Mouse (Mus musculus) embryo, embryonic 9.5 days (tissue): Measurements from ENCODE around the gene Tnfaip1.
"Not testable (repeated sequence)": the region's sequence is repeated elsewhere in the genome, so short reads cannot be mapped to it uniquely, and the experiment has no call there.

Experiments used
- DNase-seq: peaks from one replicate; pipeline ENCODE4 v3.0.0-alpha.2; 2017; ENCODE audit errors: extremely low spot score

Gene Tnfaip1

DNA sequence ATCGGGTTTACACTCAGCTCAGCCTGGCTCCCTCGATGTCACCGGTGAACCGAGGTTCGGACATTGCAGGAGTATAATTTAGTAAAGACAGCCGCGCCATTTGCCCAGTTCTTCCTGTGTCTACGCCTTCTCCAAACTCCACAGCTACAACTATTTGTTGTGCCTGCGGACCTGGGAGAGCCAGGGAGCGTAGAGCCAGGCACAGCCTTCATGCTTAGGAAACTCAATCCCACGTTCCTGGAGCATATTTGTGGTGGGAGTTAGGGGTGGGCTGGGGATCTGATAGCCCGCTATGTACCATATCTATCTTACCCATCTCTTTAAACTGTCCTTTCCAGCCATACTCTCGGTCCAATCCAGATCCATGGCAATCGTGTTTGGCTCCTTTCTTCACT is 555 bp upstream of the Tnfaip1 start:
- no peak for DNase-seq

DNA sequence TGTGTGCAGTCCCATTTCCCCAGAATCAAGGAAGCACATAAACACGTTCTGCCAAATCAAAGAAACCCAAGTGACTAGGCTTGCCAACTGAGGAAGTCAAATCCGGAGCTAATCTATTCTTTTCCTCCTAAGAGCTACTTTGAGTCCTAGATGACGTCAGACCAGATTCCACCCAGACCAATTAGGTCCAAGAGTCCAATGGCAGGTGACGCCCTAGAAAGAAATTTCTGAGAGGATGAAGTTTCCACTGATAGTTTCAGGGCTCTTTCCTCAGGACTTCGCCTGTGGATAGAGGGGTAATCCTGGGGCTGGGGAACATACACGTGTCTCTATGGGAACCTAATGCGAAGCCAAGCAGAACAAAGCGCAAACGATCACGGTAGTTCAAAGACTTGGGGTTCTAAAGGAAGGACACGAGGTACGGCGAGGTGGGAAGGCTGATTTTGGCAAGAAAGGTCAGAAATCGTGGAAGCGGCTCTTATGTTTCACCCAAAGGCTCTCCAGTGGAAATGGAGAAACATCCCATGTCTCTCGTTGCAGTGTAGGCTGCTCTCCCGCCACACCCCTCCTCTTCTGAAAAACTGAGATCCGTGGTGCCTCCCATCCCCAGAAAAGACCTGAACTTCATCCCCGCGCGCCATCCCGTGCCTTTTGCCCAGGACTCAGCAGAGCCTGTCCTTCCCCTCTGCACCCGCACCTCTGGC is 604 bp downstream of the Tnfaip1 start:
- peak; percentile 48 for DNase-seq

DNA sequence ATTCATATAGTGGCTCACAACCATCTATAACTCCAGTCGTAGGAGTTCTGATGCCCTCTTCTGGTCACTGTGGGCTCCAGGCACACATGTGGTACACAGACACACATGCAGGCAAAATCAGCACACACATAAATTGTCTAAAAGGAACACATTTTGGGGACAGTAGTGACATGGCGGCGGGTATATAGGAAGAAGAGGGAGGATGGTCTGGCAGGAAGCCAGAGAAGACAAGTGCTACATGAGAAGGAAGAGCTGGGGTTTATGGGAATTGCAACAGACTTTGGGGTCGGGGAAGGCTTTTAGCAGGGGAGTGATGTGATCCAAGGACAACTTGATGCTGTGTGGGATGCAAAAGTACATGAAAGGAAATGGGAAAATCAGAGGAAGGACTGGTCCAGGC is 1.6 kb downstream of the Tnfaip1 start:
- no peak for DNase-seq

DNA sequence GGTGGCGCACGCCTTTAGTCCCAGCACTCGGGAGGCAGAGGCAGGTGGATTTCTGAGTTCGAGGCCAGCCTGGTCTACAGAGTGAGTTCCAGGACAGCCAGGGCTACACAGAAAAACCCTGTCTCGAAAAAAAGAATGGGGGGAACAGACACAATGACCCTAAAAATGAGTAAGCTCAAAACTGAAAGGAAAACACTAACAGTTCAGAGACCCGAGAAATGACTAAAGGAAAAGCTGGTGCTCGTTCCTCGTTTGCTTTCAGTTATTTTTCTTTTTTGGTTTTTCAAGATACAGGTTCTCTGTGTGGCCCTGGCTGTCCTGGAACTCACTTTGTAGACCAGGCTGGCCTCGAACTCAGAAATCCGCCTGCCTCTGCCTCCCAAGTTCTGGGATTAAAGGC is 4.6 kb downstream of the Tnfaip1 start:
- DNase-seq = not testable (repeated sequence)

DNA sequence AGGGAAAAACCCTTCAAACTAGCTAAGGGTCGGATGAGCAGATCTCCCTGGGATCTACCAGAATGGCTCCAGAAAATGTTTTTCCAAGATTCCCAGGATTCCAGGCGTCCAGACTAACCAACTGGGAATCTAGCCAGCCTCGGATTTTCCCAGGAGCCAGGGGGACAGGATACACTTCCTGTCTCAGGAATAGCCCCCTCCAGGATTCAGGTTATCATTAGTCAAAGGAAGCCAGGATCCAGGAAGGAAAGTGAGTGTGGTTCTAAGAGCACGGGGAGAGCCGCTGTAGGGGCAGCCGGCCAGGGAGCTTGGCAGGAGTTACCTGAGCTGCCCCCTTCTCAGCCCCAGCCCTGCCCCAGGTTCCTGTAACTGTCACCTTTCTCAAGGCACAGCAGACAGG is 5.1 kb downstream of the Tnfaip1 start:
- DNase-seq = no peak

DNA sequence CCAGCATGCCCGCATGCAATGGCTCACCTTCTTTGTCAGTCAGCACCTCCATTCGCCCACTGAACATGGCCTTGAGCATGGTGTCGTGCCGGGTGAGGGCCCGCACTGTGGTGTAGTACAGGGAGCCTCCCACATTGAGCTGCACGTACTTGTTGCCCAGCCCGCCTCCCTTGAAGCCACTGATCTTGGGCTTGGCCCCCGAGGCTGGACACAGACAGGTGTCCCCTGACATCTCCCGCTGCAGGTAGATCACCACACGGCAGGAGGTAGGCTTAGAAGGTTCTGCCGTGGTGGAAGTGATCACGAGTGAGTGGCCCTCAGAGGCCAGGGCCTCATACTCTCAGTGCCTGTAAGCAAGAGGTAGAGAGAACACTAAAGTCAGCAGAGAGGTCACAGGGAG is 6.1 kb downstream of the Tnfaip1 start:
- DNase-seq = no peak

DNA sequence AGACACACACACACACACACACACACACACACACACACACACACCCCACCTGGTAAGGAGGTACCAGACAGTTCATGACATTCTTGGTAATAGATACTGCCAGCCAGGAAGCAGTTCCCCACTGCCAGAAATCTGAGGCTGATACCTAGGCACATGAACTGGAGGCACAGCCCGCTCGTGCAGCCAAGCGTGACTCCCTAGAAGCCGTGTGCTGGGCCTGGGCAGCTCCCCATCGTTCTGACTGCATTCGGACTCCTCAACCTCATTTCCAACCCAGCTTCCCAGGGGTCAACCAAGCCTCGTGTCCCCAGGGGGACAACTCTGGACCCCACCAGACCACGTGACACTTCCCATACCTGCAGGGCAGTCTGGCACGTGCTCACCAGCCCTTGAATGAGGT is 7.4 kb downstream of the Tnfaip1 start:
- DNase-seq = no peak

DNA sequence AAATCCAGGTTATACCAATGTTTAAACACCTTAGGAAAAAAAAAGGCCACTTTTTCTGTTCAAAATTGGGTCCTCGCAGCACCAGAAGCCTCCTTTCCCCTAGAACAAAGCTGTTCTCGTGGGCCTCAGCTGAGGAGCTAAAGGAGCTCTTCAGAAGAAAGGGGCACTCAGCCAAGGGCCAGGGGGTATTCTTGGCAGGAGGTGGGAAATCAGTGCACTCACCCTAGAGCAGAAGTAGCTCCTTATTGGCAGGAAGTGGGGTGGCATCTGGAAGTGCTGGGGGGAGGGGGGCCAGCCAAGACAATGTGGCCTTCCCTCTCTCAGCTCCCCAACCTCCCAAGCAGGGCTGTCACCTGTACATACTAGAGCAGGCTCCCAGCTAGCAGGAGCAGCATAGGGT is 11.3 kb downstream of the Tnfaip1 start:
- no peak for DNase-seq

DNA sequence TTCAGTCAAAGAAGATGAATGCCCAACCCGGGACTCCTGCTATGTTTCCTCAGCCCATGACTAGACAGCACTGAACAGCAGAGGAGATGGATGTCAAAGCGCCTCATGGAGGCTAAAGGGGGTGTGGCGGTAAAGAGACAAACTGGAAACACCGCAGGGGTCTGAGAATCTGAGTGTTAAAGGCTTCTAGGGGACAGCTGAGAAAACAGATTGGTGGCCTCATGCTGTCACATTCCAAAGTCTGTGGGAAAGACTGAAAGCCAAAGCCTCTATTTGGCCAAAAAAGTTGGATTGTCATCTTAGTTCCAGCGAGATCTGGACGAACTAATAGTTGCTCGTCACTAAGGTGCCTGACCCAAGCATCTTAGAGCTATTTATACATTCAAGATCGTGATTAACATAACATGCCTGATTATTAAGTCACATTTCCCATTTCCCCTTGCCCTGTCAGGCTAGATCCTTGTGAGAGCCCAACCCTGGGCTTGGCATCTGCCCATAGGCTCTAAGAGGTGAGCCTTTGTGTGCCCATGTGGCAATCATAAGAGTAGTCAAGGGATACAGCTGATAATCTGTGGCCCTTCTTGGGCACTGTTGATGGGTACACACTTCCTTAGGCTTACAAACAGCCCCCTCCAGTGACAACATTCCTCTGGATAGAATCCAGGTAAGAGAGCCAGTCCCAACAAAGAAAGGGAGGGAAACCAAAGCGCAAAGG is 12.7 kb downstream of the Tnfaip1 start:
- no peak for DNase-seq

DNA sequence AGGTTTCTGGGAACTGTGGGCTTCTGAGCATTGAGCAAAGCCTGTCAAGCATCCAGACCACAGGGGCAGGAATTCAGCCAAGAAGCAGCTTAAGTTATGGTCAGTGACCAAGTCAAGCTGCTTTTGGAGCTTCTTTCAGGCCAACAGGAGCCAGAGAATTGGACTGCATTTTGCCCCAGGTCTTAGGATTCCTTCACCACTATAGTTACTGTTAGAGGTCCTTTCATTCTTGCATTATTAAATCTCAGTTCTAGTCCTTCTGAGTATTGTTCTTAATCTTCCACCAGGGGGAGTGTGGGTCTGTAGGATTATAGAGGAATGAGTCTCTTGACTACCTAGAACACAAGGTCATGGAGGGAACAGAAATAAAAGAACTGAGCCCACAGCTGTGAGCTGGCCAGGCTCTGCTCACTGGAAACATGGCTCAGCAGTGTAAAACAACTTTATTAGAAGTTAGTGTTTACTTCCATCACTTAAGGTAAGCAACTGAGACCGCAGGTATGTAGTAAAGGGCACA is 13.6 kb downstream of the Tnfaip1 start:
- DNase-seq = no peak

DNA sequence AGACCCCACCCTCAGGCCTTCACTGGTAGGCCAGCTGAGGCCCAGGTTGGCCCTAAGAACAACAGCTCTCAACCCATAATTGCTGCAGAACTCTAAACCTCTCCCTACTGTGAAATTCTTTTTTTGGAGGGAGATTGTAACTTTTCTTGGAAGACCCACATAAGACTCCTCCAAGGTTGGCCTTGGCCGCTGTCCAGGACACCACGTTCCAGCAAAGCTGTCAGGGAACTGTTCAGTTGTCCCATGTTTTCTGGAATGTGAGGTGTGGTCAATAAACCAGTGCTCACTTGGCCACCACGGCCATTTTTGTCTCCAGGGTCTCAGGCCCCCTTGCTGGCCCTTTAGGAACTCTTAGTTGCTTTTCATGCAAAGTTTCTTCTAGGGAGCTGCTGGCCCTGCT is 14.3 kb downstream of the Tnfaip1 start:
- DNase-seq = no peak

DNA sequence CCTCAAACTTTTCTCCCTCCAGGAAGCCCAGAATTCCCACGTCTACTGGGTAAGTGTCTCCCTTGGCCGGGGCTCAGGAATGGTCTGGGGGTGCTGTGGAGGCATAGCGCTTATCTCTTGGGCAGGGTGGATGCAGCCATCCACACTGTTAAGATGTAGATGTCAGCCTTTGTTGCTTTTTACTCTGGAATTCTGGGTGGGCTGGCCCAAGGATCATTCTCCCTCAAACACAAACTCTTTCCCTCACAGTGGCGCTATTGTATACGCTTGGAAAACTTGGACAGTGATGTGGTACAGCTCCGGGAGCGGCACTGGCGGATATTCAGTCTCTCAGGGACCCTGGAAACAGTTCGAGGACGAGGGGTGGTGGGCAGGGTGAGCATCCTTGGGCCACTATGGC is 17.2 kb downstream of the Tnfaip1 start:
- DNase-seq = no peak

DNA sequence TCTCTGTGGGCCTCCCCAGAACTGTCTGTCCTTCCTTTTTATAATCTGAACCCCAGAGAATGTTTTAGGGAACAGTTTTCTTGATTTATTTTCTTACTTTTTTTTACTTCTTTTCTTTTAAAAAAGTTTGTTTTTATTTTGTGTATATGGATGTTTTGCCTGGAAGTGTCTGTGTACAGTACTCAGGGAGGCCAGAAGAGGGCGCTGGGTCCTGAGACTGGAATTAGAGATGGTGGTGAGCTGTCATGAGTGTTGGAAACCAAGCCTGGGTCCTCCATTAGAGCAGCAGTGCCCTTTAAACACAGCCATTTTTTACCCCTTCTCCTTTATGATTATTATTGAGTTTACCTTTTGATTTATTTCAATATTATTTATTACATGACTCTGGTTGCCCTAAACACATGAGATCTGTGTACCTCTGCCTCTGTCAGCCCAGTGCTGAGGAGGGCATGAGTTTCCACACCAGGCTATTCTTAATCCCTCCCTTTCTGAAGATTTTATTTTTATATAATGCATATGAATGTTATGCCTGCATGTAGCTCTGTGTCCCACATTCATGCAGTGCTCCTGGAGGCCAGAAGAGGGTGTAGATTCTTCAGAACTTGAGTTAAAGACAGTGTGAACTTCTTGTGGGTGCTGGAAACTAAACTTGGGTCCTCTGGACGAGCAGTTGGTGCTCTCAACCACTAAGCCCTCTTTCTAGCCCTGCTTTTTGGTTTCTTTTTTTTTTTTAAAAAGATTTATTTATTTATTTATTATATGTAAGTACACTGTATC is 20.4 kb downstream of the Tnfaip1 start:
- DNase-seq = no peak

DNA sequence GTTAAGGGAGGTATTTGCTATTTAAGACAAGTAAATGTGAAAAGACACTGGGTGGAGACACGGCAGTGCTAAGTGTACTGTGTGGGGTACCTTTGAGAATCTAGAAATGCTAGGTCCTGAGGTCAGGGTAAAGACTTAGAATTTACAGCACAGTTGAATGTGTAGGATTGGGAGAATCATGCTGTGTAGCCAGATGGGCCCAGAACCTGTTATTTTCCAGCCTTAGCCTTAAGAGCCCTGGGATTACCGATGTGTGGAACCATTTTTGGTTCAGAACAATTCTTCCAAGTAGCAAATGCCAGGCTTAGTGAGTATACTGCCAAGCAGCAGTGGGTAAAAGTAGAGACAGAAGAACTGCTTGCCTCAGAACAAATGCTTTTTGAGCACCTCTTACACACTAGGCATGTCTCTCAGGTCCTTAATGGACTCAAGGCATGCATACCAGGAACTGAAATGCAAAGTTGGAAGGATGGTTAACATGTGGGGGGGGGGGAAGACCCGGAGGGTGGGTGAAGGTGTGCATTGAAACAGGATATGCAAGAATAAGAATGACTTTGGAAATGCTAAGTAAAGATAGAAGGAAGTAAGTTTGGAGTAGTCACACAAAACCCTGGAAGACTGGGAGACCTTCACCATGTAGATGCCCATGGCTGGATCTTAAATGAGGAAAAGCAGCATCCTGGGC is 22.9 kb downstream of the Tnfaip1 start:
- no peak for DNase-seq

DNA sequence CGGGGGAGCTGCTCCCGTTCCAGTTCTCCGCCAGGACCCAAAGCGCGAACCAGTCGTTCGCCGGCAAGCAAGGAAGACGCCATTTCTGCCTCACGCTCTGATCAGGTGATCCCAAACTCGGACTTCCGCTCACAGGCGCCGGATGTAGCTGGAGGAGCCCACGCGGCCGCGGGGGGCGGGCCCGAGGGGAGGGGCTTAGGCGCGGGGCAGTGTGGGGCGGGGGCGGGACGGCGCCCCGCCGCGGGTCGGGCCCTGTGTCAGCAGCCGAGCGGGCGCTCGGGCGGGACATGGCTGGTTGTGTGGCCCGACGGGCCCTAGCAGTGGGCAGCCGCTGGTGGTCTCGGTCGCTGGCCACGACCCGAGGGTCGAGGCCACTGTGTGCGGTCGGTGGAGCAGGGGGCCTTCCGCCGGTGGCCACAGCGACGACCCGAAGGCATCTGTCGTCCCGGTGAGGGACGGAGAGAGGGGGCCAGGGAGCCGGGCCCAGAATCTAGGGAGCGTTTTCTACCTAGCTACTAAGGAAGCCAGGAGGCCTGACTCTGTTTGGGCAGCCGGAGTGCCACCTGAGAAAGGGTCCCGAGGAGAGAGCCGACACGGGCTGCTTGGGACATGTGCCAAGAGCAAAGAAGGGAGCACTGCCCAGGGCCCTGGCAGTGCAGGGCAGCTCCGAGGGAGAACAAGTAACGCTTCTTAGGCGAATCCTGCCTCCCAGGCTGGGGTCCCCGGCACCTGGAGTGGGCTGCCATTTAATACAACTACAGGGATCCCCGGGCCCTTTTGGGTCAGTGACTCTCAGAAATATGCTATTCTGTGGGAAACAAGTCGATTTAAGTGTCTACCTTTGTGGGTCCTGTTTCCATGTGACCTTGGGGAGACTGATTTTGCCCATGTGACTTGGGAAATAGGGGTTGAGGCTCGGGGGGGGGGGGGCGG is 23.8 kb downstream of the Tnfaip1 start, which contains the start of the genes Tmem199 and Poldip2:
TSS of gene Tmem199 (minus strand) at position 148 of the 933 bp plus-strand sequence.
TSS of gene Poldip2 (plus strand) at position 169 of the 933 bp plus-strand sequence.
- DNase-seq = peak; percentile 92

DNA sequence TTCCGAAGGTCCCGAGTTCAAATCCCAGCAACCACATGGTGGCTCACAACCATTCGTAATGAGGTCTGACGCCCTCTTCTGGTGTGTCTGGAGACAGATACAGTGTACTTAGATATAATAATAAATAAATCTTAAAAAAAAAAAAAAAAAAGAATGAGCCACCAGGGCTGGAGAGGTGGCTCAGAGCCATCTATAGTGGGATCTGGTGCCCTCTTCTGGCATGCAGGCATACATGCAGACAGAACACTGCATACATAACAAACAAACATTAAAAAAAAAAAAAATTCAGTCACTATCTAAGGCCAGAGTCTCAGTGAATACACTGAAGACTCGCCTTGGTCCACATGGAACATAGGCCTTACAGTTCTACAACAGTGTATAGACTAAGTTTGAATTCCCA is 27.0 kb downstream of the Tnfaip1 start:
- no peak for DNase-seq

DNA sequence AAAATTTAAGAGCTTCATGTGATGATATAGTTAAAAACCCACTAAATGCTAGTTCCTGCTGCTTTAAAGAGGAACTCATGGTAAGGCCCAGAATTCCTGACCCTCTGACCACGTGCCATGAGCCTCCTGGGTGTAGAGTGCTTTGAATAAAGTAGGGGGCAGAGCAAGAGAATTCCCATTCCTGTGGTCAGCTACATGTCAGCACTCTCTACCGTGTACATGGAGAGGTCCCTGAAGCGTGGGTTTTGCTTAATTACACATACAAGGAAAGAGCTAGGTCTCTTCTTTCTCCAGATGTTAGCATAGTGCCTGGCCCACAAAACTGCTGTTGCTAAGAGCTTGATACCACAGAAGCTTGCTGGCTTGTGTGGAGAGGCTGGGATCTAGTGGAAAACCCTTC is 30.7 kb downstream of the Tnfaip1 start:
- DNase-seq = no peak

DNA sequence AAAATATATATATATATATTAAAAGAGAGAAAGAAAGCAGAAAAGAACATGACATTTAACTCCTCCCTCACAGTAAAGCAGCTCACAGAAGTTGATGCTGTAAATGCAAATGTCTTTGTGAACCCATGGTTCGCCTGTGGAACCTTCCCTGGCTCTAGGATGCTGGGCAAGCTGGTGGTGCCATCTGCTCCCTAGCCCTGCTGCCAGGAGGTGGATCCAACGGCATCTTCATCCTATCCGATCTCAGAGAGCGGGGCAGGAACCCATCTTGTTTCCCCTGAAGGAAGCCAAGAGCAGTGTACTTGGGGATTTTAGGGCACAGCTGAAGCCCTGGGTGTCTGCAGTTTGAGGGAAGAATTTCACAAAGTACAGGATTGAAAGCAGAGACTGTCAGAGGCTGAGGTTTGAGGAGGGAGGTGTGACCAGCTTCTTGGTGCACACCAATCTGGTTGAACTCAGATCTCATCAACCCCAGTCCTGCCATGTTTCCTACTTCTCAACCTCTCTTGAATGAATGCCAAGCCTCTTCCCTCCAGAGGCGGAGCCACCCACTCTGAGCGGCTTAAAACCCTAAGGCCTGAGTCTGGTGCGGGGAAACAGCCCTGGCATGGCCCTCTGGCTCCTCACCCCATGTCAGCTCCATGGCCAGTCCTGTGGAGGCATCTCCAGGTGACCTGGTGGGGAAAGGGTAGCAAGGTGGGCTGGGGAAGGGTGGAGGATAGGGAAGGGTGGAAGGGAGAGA is 33.1 kb downstream of the Tnfaip1 start, which contains the start of gene Sebox:
TSS of gene Sebox (plus strand) at position 539 of the 742 bp plus-strand sequence.
- no peak for DNase-seq

DNA sequence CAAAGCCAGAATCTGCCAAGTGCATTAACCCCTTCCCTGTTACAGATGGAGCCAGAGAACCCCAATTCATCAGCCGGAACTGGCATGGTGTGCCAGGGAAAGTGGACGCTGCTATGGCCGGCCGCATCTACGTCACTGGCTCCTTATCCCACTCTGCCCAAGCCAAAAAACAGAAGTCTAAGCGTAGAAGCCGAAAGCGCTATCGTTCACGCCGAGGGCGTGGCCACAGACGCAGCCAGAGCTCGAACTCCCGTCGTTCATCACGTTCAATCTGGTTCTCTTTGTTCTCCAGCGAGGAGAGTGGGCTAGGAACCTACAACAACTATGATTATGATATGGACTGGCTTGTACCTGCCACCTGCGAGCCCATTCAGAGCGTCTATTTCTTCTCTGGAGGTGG is 34.6 kb downstream of the Tnfaip1 start:
- no peak for DNase-seq
